Mouse (Mus musculus) brain, embryonic 14.5 days (tissue): ENCODE results near the gene Ldhc. TPM values are rescaled to one million over a fixed set of nuclear protein-coding genes. Genes with fewer than 3 reads are reported as not detected.

Experiments used
- DNase-seq: peaks from one replicate; pipeline ENCODE4 v3.0.0-alpha.2; 2011; ENCODE audit warnings: low read depth
- CTCF ChIP-seq: fragments of 200-500 bp; IDR thresholded peaks from 2 replicates; pipeline ENCODE4 v1.5.1; 2012; ENCODE audit warnings: inconsistent platforms, mild to moderate bottlenecking, moderate library complexity, borderline replicate concordance; ENCODE audit not compliant: insufficient read depth, insufficient read length; ENCODE audit errors: extremely low read depth
- POLR2A ChIP-seq: fragments of 200-500 bp; IDR thresholded peaks from 2 replicates; pipeline ENCODE4 v1.6.1; 2012; ENCODE audit warnings: mild to moderate bottlenecking, inconsistent platforms, borderline replicate concordance; ENCODE audit not compliant: poor library complexity, insufficient read depth, insufficient read length, severe bottlenecking; ENCODE audit errors: extremely low read depth
- polyA plus RNA-seq: library from polyadenylated mRNA; depleted of rRNA; stranded (reverse); fragments of >200 nt; gene quantifications from 2 replicates; pipeline ENCODE4 v1.2.3, GENCODE M21; 2012

Gene Ldhc
- polyA plus RNA-seq, 1 experiment: 0.16 TPM

GRCm38 (mm10) chr7:46845211-46845977 is 15.6 kb upstream of the Ldhc start:
- no peak for TF ChIP-seq CTCF
- peak; percentile 86 for TF ChIP-seq POLR2A
- DNase-seq: peak; percentile 95

GRCm38 (mm10) chr7:46845978-46846485 is 15.0 kb upstream of the Ldhc start:
- peak; percentile 51 for DNase-seq

GRCm38 (mm10) chr7:46846486-46847244 is 14.3 kb upstream of the Ldhc start:
- TF ChIP-seq CTCF: peak; percentile 31; the same call in 1 of the 2 replicates
- no peak for TF ChIP-seq POLR2A
- peak; percentile 89 for DNase-seq

More at GRCm38 (mm10) chr7:46845978-46846485, 15.0 kb upstream of the Ldhc start:
- TF ChIP-seq CTCF: no peak
- no peak for TF ChIP-seq POLR2A

GRCm38 (mm10) chr7:46849287-46849686 is 11.7 kb upstream of the Ldhc start:
- no peak for TF ChIP-seq POLR2A
- no peak for TF ChIP-seq CTCF

GRCm38 (mm10) chr7:46851026-46851425 is 10.0 kb upstream of the Ldhc start:
- no peak for DNase-seq
- TF ChIP-seq CTCF: no peak
- TF ChIP-seq POLR2A: no peak

More at GRCm38 (mm10) chr7:46849287-46849686, 11.7 kb upstream of the Ldhc start:
- DNase-seq: no peak

- no peak for DNase-seq
- TF ChIP-seq POLR2A: no peak
- no peak for TF ChIP-seq CTCF
Measured at GRCm38 (mm10) chr7:46852666-46853065, 8.3 kb upstream of the Ldhc start.

- no peak for DNase-seq
- no peak for TF ChIP-seq POLR2A
- TF ChIP-seq CTCF: no peak
Measured at GRCm38 (mm10) chr7:46853365-46853764, 7.6 kb upstream of the Ldhc start.

GRCm38 (mm10) chr7:46855866-46856560 is 5.0 kb upstream of the Ldhc start:
- TF ChIP-seq CTCF (no peak), POLR2A (no peak)
- DNase-seq: no peak

GRCm38 (mm10) chr7:46857436-46857835 is 3.6 kb upstream of the Ldhc start:
- DNase-seq: no peak
- TF ChIP-seq CTCF (no peak), POLR2A (no peak)

GRCm38 (mm10) chr7:46859031-46859430 is 2.0 kb upstream of the Ldhc start:
- no peak for TF ChIP-seq CTCF
- no peak for TF ChIP-seq POLR2A

GRCm38 (mm10) chr7:46871988-46872387 is 11.0 kb downstream of the Ldhc start:
- no peak for DNase-seq
- no peak for TF ChIP-seq CTCF
- no peak for TF ChIP-seq POLR2A

More at GRCm38 (mm10) chr7:46859031-46859430, 2.0 kb upstream of the Ldhc start:
- no peak for DNase-seq
